Mouse (Mus musculus) heart, postnatal 14 days (tissue): ENCODE results near the gene Pipox. TPM values are rescaled to one million over a fixed set of nuclear protein-coding genes. Genes with fewer than 3 reads are reported as not detected.

Experiments
- DNase-seq, 2 experiments: peaks; one replicate each; pipeline ENCODE4 v3.0.0; 2021 to 2022
- intact Hi-C: fragments of 180-260 bp; cut with DNase I; formaldehyde crosslinking; loops from one replicate; pipeline ENCODE4 v1.15.1; 2025
- total RNA-seq, 2 experiments: library from RNA; stranded (reverse); gene quantifications; 2 replicates each; pipeline ENCODE4 v1.2.3; 2021

Pipox gene
- total RNA-seq, 2 experiments from 2014 or later = 0.98 to 1.1 TPM

- DNase-seq = no peak
- intact Hi-C loops = no loop called here
Observed at GRCm38 (mm10) chr11:77851483-77852010, 42.3 kb downstream of the Pipox start.

DNA sequence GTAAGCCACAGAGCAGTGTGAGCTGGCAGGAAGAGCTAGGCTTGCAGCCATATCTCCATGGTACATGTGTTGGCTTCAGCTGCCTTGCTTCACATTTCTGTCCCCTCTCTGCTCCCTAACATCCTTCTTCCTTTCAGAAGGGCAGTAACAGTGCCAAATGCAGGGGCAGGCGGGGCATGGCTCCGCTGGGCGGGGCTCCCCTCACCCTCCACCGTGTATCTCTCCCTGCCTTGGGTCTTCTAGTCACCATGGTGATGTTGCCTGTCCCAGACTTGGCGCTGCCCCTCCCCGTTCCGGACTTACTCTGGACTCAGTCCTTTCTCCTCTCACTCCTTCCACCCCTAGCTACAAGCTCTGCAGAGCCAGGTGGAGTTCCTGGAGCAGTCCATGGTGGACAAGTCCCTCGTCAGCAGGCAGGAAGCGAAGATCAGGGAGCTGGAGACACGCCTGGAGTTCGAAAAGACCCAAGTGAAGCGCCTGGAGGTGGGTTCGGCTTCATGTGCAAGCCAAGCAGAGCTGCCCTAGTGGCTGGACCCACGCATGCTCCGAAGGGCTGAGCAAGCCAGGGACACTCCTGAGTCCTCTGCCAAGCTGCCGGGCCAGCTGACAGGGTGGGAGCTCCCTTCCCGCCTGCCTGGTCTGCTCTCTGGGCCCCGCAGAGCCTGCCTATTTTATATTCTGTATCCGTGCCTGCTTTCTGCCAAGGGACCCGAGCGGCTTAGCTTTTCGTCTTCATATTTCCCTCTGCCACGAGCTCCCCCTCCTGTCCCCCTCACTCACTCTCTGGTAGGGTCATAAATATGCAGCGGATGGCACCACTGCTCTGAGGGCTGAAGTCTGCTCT is 43.3 kb downstream of the Pipox start:
- intact Hi-C loops = no loop called here
- DNase-seq = peak; percentile 34 to 47

DNA sequence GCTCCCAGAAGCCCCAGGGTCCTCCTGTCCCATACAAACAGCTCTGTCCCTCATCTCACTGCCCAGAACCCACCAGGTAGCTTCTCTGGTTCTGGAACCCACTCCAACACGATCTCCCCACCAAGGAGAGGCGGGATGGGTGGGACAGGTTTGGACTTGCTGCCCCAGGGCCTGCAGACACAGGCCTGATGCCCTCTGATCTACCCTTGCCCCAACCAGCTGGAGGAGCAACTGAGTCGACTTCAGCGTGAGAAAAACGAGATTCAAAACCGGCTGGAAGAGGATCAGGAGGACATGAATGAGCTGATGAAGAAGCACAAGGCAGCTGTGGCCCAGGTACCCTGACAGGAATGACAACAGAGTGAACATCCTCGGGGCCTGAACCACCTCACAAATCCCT is 44.7 kb downstream of the Pipox start:
- DNase-seq = no peak
- intact Hi-C loops = no loop called here

DNA sequence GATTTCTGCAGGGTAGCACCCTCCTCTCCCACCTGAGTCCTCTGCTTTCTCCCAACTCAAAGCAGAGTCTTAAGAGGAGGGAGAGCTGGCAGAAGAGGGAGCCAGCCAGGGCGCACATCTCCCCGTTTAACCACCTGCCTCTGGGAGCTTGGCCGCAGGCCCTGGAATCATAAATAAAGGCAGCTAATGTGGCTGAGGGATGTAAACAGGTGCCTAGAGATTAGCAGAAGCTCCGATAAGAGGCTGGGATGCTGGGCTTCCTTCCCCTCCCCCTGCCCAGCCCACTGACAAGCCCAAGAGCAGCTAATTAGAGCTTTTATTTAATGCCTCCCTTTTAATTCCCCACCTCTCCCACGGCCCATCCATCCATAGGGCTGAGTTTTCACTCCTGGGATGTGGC is 45.8 kb downstream of the Pipox start:
- intact Hi-C loops = no loop called here
- no peak for DNase-seq

DNA sequence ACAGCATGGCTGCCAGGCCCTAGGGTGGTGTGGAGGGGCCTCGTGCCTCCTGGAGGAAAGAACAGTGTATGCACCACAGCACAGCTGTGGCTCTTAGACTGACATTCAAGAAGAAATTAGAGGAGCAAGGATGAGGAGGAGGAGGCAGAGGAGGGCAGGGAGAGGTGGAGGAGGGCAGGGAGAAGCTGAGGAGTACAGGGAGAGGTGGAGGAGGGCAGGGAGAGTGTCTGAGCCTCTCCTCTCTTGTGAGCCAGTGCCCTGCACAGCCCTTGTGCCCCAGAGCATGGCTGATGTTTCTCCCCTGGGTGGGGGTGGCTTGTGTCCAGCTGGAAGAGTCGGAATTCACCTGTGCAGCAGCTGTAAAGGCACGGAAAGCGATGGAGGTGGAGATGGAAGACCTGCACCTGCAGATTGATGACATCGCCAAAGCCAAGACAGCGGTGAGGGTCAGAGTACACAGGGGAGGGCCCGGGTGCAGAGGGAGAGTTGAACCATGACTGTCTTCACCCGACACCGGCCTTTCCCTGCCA is 46.2 kb downstream of the Pipox start:
- intact Hi-C loops = no loop called here
- no peak for DNase-seq

DNA sequence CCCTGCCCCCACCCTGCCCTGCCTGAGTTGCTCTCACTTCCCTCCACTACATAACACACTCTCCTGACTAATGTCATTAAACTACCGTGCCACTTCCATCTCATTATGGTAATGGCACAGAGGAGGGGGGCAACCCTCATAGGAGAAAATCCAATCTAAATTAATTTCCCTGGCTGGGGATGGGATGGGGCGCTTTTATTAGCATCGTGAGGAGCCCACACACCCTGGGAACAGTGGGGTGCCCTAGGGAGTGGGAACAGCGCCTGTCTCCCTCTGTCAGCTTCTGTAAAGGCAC is 50.0 kb downstream of the Pipox start:
- DNase-seq = no peak
- intact Hi-C loops = no loop called here

- intact Hi-C loops = no loop called here
- no peak for DNase-seq
Observed at GRCm38 (mm10) chr11:77843068-77843905, 50.6 kb downstream of the Pipox start.

- intact Hi-C loops = no loop called here
- DNase-seq = no peak
Observed at GRCm38 (mm10) chr11:77840523-77841245, 53.2 kb downstream of the Pipox start.

GRCm38 (mm10) chr11:77837856-77838255 is 56.0 kb downstream of the Pipox start:
- DNase-seq = no peak
- intact Hi-C loops = no loop called here

GRCm38 (mm10) chr11:77836751-77837150 is 57.1 kb downstream of the Pipox start:
- intact Hi-C loops = no loop called here
- peak in 1 of 2 experiments; percentile 28 for DNase-seq

- no peak for DNase-seq
- intact Hi-C loops = no loop called here
Observed at GRCm38 (mm10) chr11:77836290-77836689, 57.6 kb downstream of the Pipox start.

GRCm38 (mm10) chr11:77835109-77835508 is 58.8 kb downstream of the Pipox start:
- no peak for DNase-seq

DNA sequence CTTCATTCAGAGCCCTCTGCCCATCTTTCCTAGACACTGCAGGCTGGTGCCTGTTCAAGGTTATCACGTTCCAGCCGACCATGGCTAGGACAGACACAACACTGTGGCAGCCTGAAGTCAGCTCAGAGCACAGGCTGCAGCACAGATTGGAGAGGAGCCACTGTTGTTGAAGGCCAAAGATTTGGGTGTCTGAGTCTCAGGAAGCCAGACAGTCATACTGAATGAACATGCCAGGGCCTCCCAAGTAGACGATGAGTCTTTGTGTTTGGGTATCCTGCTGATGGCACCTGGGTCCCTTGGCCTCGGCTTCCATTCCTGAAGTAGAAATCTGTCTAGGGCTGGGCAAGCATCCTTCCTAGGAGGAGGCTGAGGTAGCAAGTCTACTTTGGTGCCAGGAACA is 61.4 kb downstream of the Pipox start:
- intact Hi-C loops = no loop called here
- no peak for DNase-seq

More at GRCm38 (mm10) chr11:77835109-77835508, 58.8 kb downstream of the Pipox start:
- intact Hi-C loops = no loop called here

DNA sequence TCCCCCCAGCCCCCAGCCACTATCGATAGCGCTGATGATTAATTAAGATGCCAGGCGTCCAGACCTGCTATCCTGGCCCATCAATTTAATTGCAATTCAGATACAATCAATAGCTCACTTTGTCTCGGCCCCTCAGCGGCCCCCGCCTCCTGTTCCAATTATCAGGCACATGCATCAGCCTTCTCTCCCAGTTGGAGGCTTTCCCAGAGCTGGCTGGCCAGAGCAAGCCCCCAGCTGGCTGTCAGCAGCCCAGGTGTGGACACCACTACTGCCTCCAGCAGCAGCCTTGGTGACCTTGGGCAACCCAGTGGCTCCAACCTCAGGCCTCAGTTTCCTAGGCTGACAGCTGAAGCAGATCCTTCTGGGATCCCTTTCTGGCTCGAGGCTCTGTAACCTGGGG is 63.0 kb downstream of the Pipox start:
- no peak for DNase-seq
- intact Hi-C loops = no loop called here

Other genes with a start within 250 kb of the Pipox start
- 10 to 100 TPM; 58.9 to 61.9 TPM for gene Nufip2, start 207.9 kb downstream of the Pipox start, total RNA-seq
- not detected for gene Cryba1, start 168.8 kb downstream of the Pipox start, total RNA-seq
- 100 to 1,000 TPM; 252 to 259 TPM for gene Myo18a, start 130.8 kb downstream of the Pipox start, total RNA-seq
- not detected for gene Gm10277, start 106.3 kb downstream of the Pipox start, total RNA-seq
- gene Sez6, start 36.7 kb upstream of the Pipox start, total RNA-seq = under 1 TPM; 0.22 to 0.50 TPM
- gene Phf12, start 88.7 kb upstream of the Pipox start, total RNA-seq = 10 to 100 TPM; 28.6 to 34.9 TPM
- gene Dhrs13, start 138.2 kb upstream of the Pipox start, total RNA-seq = 1 to 10 TPM; 3.8 to 3.9 TPM
- 10 to 100 TPM; 66.2 to 69.1 TPM for gene Flot2, start 143.8 kb upstream of the Pipox start, total RNA-seq
- gene Eral1, start 186.3 kb upstream of the Pipox start, total RNA-seq = 10 to 100 TPM; 22.2 to 25.6 TPM
- 10 to 100 TPM; 14.4 to 14.6 TPM for gene Fam222b, start 200.6 kb upstream of the Pipox start, total RNA-seq